In genomic region chr12:77060060-77060695, GRCm38 (mm10) we compare ENCODE assay signal across 9 mouse cellular contexts.
A peak's percentile ranks its signal among the peaks of the same experiment; 100 is the strongest.
DNase-seq lines count a peak whose midpoint lies in the region; ATAC-seq and TF ChIP-seq lines count a peak whose summit lies in the region.
"Had no signal": no experiment of that assay in that cellular context is flagged by ENCODE, and none has a peak within 500 bp of the region (broad histone marks: within the 10 kb centered on the region; RNA-seq: fewer than 3 reads in every experiment).

No protein-coding gene starts in this region.

- intact Hi-C loops in heart, postnatal 10 days (cut with DNase I): no loop called here

- peak; percentile 55 for DNase-seq in adrenal gland, postnatal 10 days
- DNase-seq in adrenal gland, adult 18-20 months (ENCODE audit: low spot score in 2 of 2): no peak
- peak; percentile 62 for DNase-seq in embryo, embryonic 10 days (ENCODE audit: low spot score)
- DNase-seq in heart, postnatal 10 days: peak; percentile 40 to 60
- DNase-seq in kidney, postnatal 36 days: peak; percentile 80 to 84
- DNase-seq in thymus, adult 2 months: peak; percentile 64

- ATAC-seq in megakaryocyte progenitor cell, adult 5-6 weeks (replicated peaks; ENCODE audit: poor library complexity): peak; percentile 72
- ATAC-seq in erythroid progenitor cell, adult 5-6 weeks (replicated peaks; ENCODE audit: low FRiP score, poor library complexity, severe bottlenecking): no peak

- H3K4me3 ChIP-seq in thymus, adult 2 months (ENCODE audit: control insufficient read depth, insufficient read depth, low read length): peak overlapping the region; percentile 51
- H3K4me3 ChIP-seq: neural tube, embryonic 12.5 days had no signal

- peaks cover 19% of the 10 kb centered on the region for H3K4me1 ChIP-seq in thymus, adult 2 months (replicated peaks; ENCODE audit: control insufficient read depth, insufficient read depth, low read length)
- H3K4me1 ChIP-seq: neural tube, embryonic 12.5 days had no signal

- 2% methylated on average over 16 of the region's 16 CpGs for WGBS in thymus, adult 2 months

- TF ChIP-seq POLR2A in thymus, adult 2 months (IDR thresholded peaks at IDR 0.05; ENCODE audit: control insufficient read depth, extremely low read depth, insufficient read depth, low read length, poor library complexity): no peak

- peak overlapping the region; percentile 57; the same call in 1 of the 2 replicates for H3K27ac ChIP-seq in thymus, adult 2 months (ENCODE audit: control insufficient read depth, insufficient read depth, low read length)
- H3K27ac ChIP-seq: neural tube, embryonic 12.5 days had no signal

- no peak for TF ChIP-seq CTCF in thymus, adult 2 months (IDR thresholded peaks at IDR 0.05; ENCODE audit: borderline replicate concordance, control insufficient read depth, extremely low read depth, insufficient read depth, low read length, poor library complexity)

- no peaks in the 10 kb centered on the region for H3K27me3 ChIP-seq in thymus, adult 2 months (ENCODE audit: control insufficient read depth, insufficient read depth, low read length)
- H3K27me3 ChIP-seq: neural tube, embryonic 12.5 days had no signal

- H3K36me3 ChIP-seq in thymus, adult 2 months (ENCODE audit: control insufficient read depth, insufficient read depth, low read length): no peaks in the 10 kb centered on the region
- H3K36me3 ChIP-seq: neural tube, embryonic 12.5 days had no signal

Comparison
In these comparisons a context has a peak if more than half of its experiments do, and no peak if none do; other contexts are left out.
1. DNase-seq: peak in adrenal gland, postnatal 10 days (single experiment), embryo, embryonic 10 days (single experiment), heart, postnatal 10 days (2 of 2), kidney, postnatal 36 days (2 of 2) and thymus, adult 2 months (single experiment); none in adrenal gland, adult 18-20 months (0 of 2).